Mouse (Mus musculus) liver, adult 2 months (tissue): ENCODE measurements around the gene Rnft1.

ENCODE experiments used
- CTCF ChIP-seq: fragments of 200-500 bp; IDR thresholded peaks from 2 replicates; pipeline ENCODE4 v1.5.1; 2011; ENCODE audit warnings: low read depth, low read length, control low read depth
- POLR2A ChIP-seq: fragments of 200-500 bp; IDR thresholded peaks from 2 replicates; pipeline ENCODE4 v1.6.1; 2011; ENCODE audit warnings: low read length, control low read depth; ENCODE audit not compliant: insufficient read depth; ENCODE audit errors: extremely low read depth

DNA sequence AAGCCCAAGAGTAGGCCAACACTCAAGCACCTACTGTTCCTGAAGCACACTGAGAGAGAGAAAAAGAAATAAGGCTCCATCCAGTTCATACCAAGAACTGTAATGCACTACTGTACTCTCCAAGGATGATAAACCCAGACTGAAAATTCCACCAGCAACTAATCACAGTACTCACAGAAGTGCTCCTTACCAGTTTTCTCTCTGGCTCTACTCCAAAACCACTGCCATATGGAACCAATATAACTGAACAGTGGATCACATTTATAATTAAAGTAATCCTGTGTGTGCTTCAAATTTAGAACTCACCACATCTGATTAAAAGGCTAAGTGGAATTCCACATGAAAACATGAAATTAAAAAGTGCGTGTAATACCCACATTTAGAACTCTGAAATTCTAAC, 58.4 kb downstream of the Rnft1 start:
- TF ChIP-seq CTCF (no peak), POLR2A (no peak)
